Mouse (Mus musculus): ENCODE measurements around the gene Cul5. TPM values are rescaled to one million over a fixed set of nuclear protein-coding genes. Genes with fewer than 3 reads are reported as not detected.
A peak's percentile ranks its signal among the peaks of the same experiment; 100 is the strongest.

Gene Cul5
- polyA plus RNA-seq (2015; fragmentation: Nextera tagmentation; extraction: Ambion mirVana): 18.5 and 18.8 TPM in 2 replicates

GRCm38 (mm10) chr9:53669680-53670219 lies at the start of gene Cul5:
Gene Cul5 (minus strand): TSS chr9:53670014.
- H3K9me3 ChIP-seq (ENCODE audit: control insufficient read depth, low read length): no peaks in the 10 kb centered on the region
- no peak within 1 kb of the TSS for H3K4me3 ChIP-seq (ENCODE audit: low read depth, low read length)
- no peaks in the 10 kb centered on the region for H3K36me3 ChIP-seq (ENCODE audit: control insufficient read depth, insufficient read depth, low read length)
- DNase-seq (ENCODE audit: low spot score) (peak; percentile 24), ATAC-seq (ENCODE audit: low FRiP score, low TSS enrichment) (no peak)
- WGBS: 58% methylated on average over 5 of the region's 5 CpGs
- no peaks in the 10 kb centered on the region for H3K27me3 ChIP-seq (ENCODE audit: control insufficient read depth, insufficient read depth, low read length)
- TF ChIP-seq CTCF (IDR thresholded peaks at IDR 0.05; ENCODE audit: low read depth): peak; percentile 40
- no peak for TF ChIP-seq EP300 (optimal IDR thresholded peaks at IDR 0.05)
- no peak within 1 kb of the TSS for H3K9ac ChIP-seq (ENCODE audit: low read length)
- no peaks in the 10 kb centered on the region for H3K4me1 ChIP-seq (replicated peaks; ENCODE audit: control insufficient read depth, insufficient read depth)
- H3K4me2 ChIP-seq (replicated peaks; ENCODE audit: low read depth): no peak within 1 kb of the TSS
- no peak within 1 kb of the TSS for H3K27ac ChIP-seq (replicated peaks)

GRCm38 (mm10) chr9:53705992-53706696 lies 36.3 kb upstream of the Cul5 start, which contains the start of gene Rab39:
Gene Rab39 (minus strand): TSS chr9:53706232.
- TF ChIP-seq CTCF (IDR thresholded peaks at IDR 0.05; ENCODE audit: low read depth) (no peak), EP300 (optimal IDR thresholded peaks at IDR 0.05) (no peak)
- H3K27me3 ChIP-seq (ENCODE audit: control insufficient read depth, insufficient read depth, low read length): no peaks in the 10 kb centered on the region
- peak within 1 kb of the TSS; percentile 54 for H3K4me2 ChIP-seq (replicated peaks; ENCODE audit: low read depth)
- no peaks in the 10 kb centered on the region for H3K9me3 ChIP-seq (ENCODE audit: control insufficient read depth, low read length)
- H3K4me1 ChIP-seq (replicated peaks; ENCODE audit: control insufficient read depth, insufficient read depth): 0 out of 2 replicates have a peak, but pooled peaks cover 2% of the 10 kb centered on the region
- WGBS: 3% methylated on average over 43 of the region's 49 CpGs
- peak within 1 kb of the TSS; percentile 32 for H3K4me3 ChIP-seq (ENCODE audit: low read depth, low read length)
- DNase-seq (ENCODE audit: low spot score): peak; percentile 90
- H3K27ac ChIP-seq (replicated peaks): no peak within 1 kb of the TSS
- no peaks in the 10 kb centered on the region for H3K36me3 ChIP-seq (ENCODE audit: control insufficient read depth, insufficient read depth, low read length)
- no peak within 1 kb of the TSS for H3K9ac ChIP-seq (ENCODE audit: low read length)
- ATAC-seq (ENCODE audit: low FRiP score, low TSS enrichment): peak; percentile 96

GRCm38 (mm10) chr9:53705491-53705991 lies 35.7 kb upstream of the Cul5 start:
- H3K9ac ChIP-seq (ENCODE audit: low read length): no peak overlapping the region
- TF ChIP-seq EP300 (optimal IDR thresholded peaks at IDR 0.05) (no peak), CTCF (IDR thresholded peaks at IDR 0.05; ENCODE audit: low read depth) (no peak)
- H3K4me3 ChIP-seq (ENCODE audit: low read depth, low read length): peak overlapping the region; percentile 32
- DNase-seq (ENCODE audit: low spot score) (no peak), ATAC-seq (ENCODE audit: low FRiP score, low TSS enrichment) (peak; percentile 66)
- under 1% methylated on average over 26 of the region's 28 CpGs for WGBS
- H3K27me3 ChIP-seq (ENCODE audit: control insufficient read depth, insufficient read depth, low read length): no peaks in the 10 kb centered on the region
- no peak overlapping the region for H3K27ac ChIP-seq (replicated peaks)
- H3K4me2 ChIP-seq (replicated peaks; ENCODE audit: low read depth): peak overlapping the region; percentile 54
- no peaks in the 10 kb centered on the region for H3K36me3 ChIP-seq (ENCODE audit: control insufficient read depth, insufficient read depth, low read length)
- no peaks in the 10 kb centered on the region for H3K9me3 ChIP-seq (ENCODE audit: control insufficient read depth, low read length)
- H3K4me1 ChIP-seq (replicated peaks; ENCODE audit: control insufficient read depth, insufficient read depth): 0 out of 2 replicates have a peak, but pooled peaks cover 2% of the 10 kb centered on the region

GRCm38 (mm10) chr9:53702991-53703390 lies 33.2 kb upstream of the Cul5 start:
- Histone ChIP-seq H3K27me3 (ENCODE audit: control insufficient read depth, insufficient read depth, low read length) (no peaks in the 10 kb centered on the region), H3K4me2 (replicated peaks; ENCODE audit: low read depth) (no peak overlapping the region), H3K9ac (ENCODE audit: low read length) (no peak overlapping the region), H3K4me3 (ENCODE audit: low read depth, low read length) (no peak overlapping the region), H3K36me3 (ENCODE audit: control insufficient read depth, insufficient read depth, low read length) (no peaks in the 10 kb centered on the region), H3K27ac (replicated peaks) (no peak overlapping the region), H3K9me3 (ENCODE audit: control insufficient read depth, low read length) (no peaks in the 10 kb centered on the region), H3K4me1 (replicated peaks; ENCODE audit: control insufficient read depth, insufficient read depth) (0 out of 2 replicates have a peak, but pooled peaks cover 2% of the 10 kb centered on the region)
- WGBS: 87% methylated on average over 1 of the region's 1 CpGs
- ATAC-seq (ENCODE audit: low FRiP score, low TSS enrichment) (no peak), DNase-seq (ENCODE audit: low spot score) (no peak)
- TF ChIP-seq CTCF (IDR thresholded peaks at IDR 0.05; ENCODE audit: low read depth): no peak
- TF ChIP-seq EP300 (optimal IDR thresholded peaks at IDR 0.05): no peak

GRCm38 (mm10) chr9:53700496-53700895 lies 30.7 kb upstream of the Cul5 start:
- DNase-seq (ENCODE audit: low spot score) (no peak), ATAC-seq (ENCODE audit: low FRiP score, low TSS enrichment) (no peak)
- no peaks in the 10 kb centered on the region for H3K9me3 ChIP-seq (ENCODE audit: control insufficient read depth, low read length)
- H3K27me3 ChIP-seq (ENCODE audit: control insufficient read depth, insufficient read depth, low read length): no peaks in the 10 kb centered on the region
- 69% methylated on average over 4 of the region's 4 CpGs for WGBS
- H3K27ac ChIP-seq (replicated peaks): no peak overlapping the region
- H3K9ac ChIP-seq (ENCODE audit: low read length): no peak overlapping the region
- no peaks in the 10 kb centered on the region for H3K36me3 ChIP-seq (ENCODE audit: control insufficient read depth, insufficient read depth, low read length)
- H3K4me3 ChIP-seq (ENCODE audit: low read depth, low read length): no peak overlapping the region
- 0 out of 2 replicates have a peak, but pooled peaks cover 2% of the 10 kb centered on the region for H3K4me1 ChIP-seq (replicated peaks; ENCODE audit: control insufficient read depth, insufficient read depth)
- no peak for TF ChIP-seq EP300 (optimal IDR thresholded peaks at IDR 0.05)
- no peak for TF ChIP-seq CTCF (IDR thresholded peaks at IDR 0.05; ENCODE audit: low read depth)
- no peak overlapping the region for H3K4me2 ChIP-seq (replicated peaks; ENCODE audit: low read depth)

- H3K27me3 ChIP-seq (ENCODE audit: control insufficient read depth, insufficient read depth, low read length): no peaks in the 10 kb centered on the region
- ATAC-seq (ENCODE audit: low FRiP score, low TSS enrichment): no peak
- no peak overlapping the region for H3K4me3 ChIP-seq (ENCODE audit: low read depth, low read length)
- no peaks in the 10 kb centered on the region for H3K36me3 ChIP-seq (ENCODE audit: control insufficient read depth, insufficient read depth, low read length)
- no peak overlapping the region for H3K4me2 ChIP-seq (replicated peaks; ENCODE audit: low read depth)
- H3K9ac ChIP-seq (ENCODE audit: low read length): no peak overlapping the region
- WGBS: 73% methylated on average over 5 of the region's 5 CpGs
- TF ChIP-seq CTCF (IDR thresholded peaks at IDR 0.05; ENCODE audit: low read depth) (no peak), EP300 (optimal IDR thresholded peaks at IDR 0.05) (no peak)
- H3K27ac ChIP-seq (replicated peaks): no peak overlapping the region
- DNase-seq (ENCODE audit: low spot score): no peak
- H3K9me3 ChIP-seq (ENCODE audit: control insufficient read depth, low read length): no peaks in the 10 kb centered on the region
- H3K4me1 ChIP-seq (replicated peaks; ENCODE audit: control insufficient read depth, insufficient read depth): no peaks in the 10 kb centered on the region
These were observed 26.0 kb upstream of the Cul5 start for GRCm38 (mm10) chr9:53695846-53696245.
